Mouse (Mus musculus) neural tube, embryonic 11.5 days (tissue): ENCODE measurements around the gene Rom1. TPM values are rescaled to one million over a fixed set of nuclear protein-coding genes. Genes with fewer than 3 reads are reported as not detected.

ENCODE experiments used
- ATAC-seq: fragments of 200-750 bp; cut with Nextera tagmentation; 2 replicates; pipeline ENCODE4 v1.8.0; 2017; ENCODE audit warnings: moderate number of reproducible peaks, mild to moderate bottlenecking, moderate TSS enrichment, moderate library complexity; ENCODE audit not compliant: insufficient read depth, low FRiP score, low TSS enrichment
- DNase-seq: peaks from one replicate; pipeline ENCODE4 v3.0.0-alpha.2; 2015; ENCODE audit warnings: low spot score
- H3K27ac ChIP-seq: fragments of 300-500 bp; sonication (generic); 2 replicates; pipeline ENCODE4 v1.5.1; 2014; ENCODE audit warnings: low read depth, mild to moderate bottlenecking, low read length
- H3K27me3 ChIP-seq: fragments of 300-500 bp; sonication (generic); 2 replicates; pipeline ENCODE4 v1.6.1; 2014; ENCODE audit warnings: mild to moderate bottlenecking, low read length, mixed read lengths; ENCODE audit not compliant: control insufficient read depth, insufficient read depth
- H3K36me3 ChIP-seq: fragments of 300-500 bp; sonication (generic); 2 replicates; pipeline ENCODE4 v1.6.1; 2014; ENCODE audit warnings: mild to moderate bottlenecking, low read length, moderate library complexity, mixed read lengths; ENCODE audit not compliant: control insufficient read depth, insufficient read depth
- H3K4me1 ChIP-seq: fragments of 300-500 bp; sonication (generic); 2 replicates; pipeline ENCODE4 v1.6.1; 2014; ENCODE audit warnings: low read length, mixed read lengths; ENCODE audit not compliant: control insufficient read depth, insufficient read depth
- H3K4me2 ChIP-seq: fragments of 300-500 bp; sonication (generic); 2 replicates; pipeline ENCODE4 v1.6.1; 2014; ENCODE audit warnings: low read depth, mild to moderate bottlenecking, moderate library complexity
- H3K4me3 ChIP-seq: fragments of 300-500 bp; sonication (generic); 2 replicates; pipeline ENCODE4 v1.5.1; 2014; ENCODE audit warnings: low read depth, low read length
- H3K9ac ChIP-seq: fragments of 300-500 bp; sonication (generic); 2 replicates; pipeline ENCODE4 v1.6.1; 2014; ENCODE audit warnings: mild to moderate bottlenecking, low read length
- H3K9me3 ChIP-seq: fragments of 300-500 bp; sonication (generic); 2 replicates; pipeline ENCODE4 v1.6.1; 2016; ENCODE audit warnings: low read length; ENCODE audit not compliant: control insufficient read depth
- WGBS: fragments of 180-500 bp; shearing (Covaris S2); extraction: QIAGEN DNeasy Blood & Tissue Kit; methylation state at CpG from one replicate; pipeline ENCODE4 v1.1.7; 2014; 5-methylcytosine and 5-hydroxymethylcytosine counted together
- polyA plus RNA-seq: library from polyadenylated mRNA; unstranded; fragments of >200 nt; fragmentation: Nextera tagmentation; extraction: Ambion mirVana; gene quantifications from 2 replicates; pipeline ENCODE4 v1.2.1, GENCODE M21; 2014

The Rom1 gene
- polyA plus RNA-seq, 1 experiment from 2014 or later, result 1.2 TPM

DNA sequence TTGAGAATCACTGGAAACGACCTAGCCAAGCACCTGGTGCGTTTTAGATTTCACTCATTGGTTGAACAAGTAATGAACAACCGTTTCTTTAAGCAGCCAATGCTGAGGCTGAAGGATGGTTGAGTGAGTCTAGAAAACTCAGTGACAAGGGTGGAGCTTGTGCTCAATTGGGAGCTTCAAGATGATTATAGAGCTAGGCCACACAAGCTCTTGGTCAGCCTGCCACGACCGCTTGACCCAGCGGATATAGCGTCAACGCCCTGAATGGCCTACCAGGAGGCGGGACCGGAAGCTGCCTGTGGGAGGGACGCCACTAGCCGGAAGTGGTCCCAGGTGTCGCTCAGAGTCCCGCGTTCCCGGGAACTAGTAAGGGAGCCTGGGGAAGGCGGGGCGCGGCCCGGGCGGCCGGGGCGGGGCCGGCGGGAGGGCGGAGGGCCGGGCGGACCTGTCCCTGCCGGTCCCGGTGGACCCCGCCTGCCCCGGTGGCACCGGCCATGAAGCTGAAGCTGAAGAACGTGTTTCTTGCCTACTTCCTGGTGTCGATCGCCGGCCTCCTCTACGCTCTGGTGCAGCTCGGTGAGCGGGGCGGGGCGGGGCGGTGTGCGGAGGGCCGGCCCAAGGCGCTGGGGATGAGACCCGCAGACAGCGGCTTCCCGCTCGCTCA lies 9.0 kb downstream of the Rom1 start, which contains the start of gene B3gat3:
B3gat3 (plus strand) TSS at position 302 of the 664 bp plus-strand sequence.
- no peaks in the 10 kb centered on the region for H3K9me3 ChIP-seq
- peak within 1 kb of the TSS; percentile 60 for H3K27ac ChIP-seq
- peak within 1 kb of the TSS; percentile 83 for H3K4me2 ChIP-seq
- peak; percentile 97 for ATAC-seq
- DNase-seq, result peak; percentile 93
- peaks cover 12% of the 10 kb centered on the region for H3K4me1 ChIP-seq
- peaks cover 7% of the 10 kb centered on the region for H3K36me3 ChIP-seq
- peak within 1 kb of the TSS; percentile 84 for H3K9ac ChIP-seq
- WGBS, result 2% methylated on average over 47 of the region's 50 CpGs
- H3K4me3 ChIP-seq, result peak within 1 kb of the TSS; percentile 86
- no peaks in the 10 kb centered on the region for H3K27me3 ChIP-seq

DNA sequence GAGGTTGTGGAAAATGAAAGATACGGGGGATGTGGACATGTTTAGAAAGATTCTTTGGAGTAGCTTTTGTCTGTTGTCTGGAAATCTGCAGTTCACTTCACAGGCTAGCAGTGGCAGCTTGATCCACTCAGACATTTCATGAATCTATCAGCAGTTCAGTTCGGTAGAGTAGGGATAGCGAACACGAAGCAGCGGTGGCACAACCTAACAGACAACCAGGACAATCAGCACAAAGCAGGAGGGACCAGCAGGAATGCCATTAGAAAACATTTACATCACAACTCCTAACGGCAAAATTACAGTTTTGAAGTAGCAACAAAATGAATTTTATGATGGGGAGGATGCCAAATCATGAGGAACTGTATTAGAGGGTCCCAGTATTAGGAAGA lies 9.5 kb downstream of the Rom1 start:
- Histone ChIP-seq H3K36me3 (peaks cover 12% of the 10 kb centered on the region), H3K4me2 (peak overlapping the region; percentile 83), H3K4me3 (peak overlapping the region; percentile 86), H3K9me3 (no peaks in the 10 kb centered on the region), H3K27ac (peak overlapping the region; percentile 60), H3K4me1 (peaks cover 12% of the 10 kb centered on the region), H3K9ac (peak overlapping the region; percentile 84), H3K27me3 (no peaks in the 10 kb centered on the region)
- 61% methylated on average over 6 of the region's 6 CpGs for whole genome bisulfite sequencing
- ATAC-seq (no peak; the same call in 1 of the 2 replicates), DNase-seq (no peak)

DNA sequence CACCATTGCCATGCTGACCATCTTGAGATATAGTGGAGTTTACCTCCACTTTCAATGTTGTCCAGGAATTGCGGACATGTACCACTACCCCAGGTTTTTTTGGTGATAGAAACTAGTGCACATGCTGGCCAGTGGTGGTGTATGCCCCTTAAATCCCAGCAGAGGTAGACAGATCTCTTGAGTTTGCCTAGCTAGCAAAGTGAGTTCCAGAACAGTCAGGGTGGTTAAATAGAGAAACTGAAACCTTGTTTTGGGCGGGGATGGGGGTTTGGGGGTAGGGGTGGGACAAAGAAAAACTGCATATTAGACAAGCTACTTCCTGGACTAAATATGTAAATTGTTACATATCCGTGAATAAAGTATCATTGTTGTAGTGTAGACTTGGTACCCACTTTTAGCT lies 10.2 kb downstream of the Rom1 start:
- Histone ChIP-seq H3K9me3 (no peaks in the 10 kb centered on the region), H3K9ac (no peak overlapping the region), H3K36me3 (peaks cover 16% of the 10 kb centered on the region), H3K4me1 (peaks cover 12% of the 10 kb centered on the region), H3K4me2 (no peak overlapping the region), H3K27me3 (no peaks in the 10 kb centered on the region), H3K27ac (no peak overlapping the region), H3K4me3 (no peak overlapping the region)
- ATAC-seq (no peak), DNase-seq (no peak)
- WGBS, result 90% methylated on average over 3 of the region's 3 CpGs

DNA sequence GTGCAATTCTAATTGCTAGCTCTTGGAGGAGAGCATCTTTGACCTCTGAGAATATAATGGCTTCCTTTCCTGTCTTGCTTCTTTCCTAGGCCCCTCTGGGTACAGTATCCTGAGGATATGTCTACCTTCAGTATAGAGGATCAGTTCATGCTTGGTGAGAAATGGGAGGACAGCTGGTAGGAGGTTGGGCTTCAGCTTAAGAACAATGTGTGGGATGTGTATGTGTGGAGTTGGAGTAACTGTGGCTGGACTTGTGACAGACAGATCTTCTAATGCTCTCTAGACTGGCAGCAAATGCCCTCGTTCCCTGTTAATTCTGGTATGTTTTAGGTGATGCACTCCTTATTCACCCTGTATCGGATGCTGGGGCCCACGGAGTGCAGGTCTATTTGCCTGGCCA lies 14.9 kb downstream of the Rom1 start:
- Histone ChIP-seq H3K27ac (no peak overlapping the region), H3K9ac (no peak overlapping the region), H3K4me2 (no peak overlapping the region), H3K4me1 (no peaks in the 10 kb centered on the region), H3K9me3 (no peaks in the 10 kb centered on the region), H3K36me3 (peaks cover 45% of the 10 kb centered on the region), H3K4me3 (no peak overlapping the region), H3K27me3 (no peaks in the 10 kb centered on the region)
- 93% methylated on average over 3 of the region's 3 CpGs for WGBS
- ATAC-seq (no peak), DNase-seq (no peak)

DNA sequence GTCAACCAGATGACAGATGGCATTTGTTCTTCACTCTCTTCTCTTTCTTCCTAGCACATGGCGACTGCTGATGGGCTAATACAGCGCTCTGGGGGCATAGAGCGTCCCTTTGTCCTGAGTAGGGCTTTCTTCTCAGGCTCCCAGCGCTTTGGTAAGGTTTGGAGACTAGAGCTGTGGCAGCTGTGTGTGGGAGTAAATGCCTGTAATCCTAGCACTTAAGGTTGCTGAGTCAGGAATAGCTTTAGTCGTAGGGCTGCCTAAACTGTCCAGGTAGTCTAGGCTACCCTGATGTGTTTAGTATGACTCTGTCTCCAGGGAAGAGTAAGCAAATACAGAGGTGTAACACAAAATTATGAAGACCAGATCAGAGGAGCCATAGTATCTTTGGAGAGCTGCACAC lies 17.3 kb downstream of the Rom1 start:
- H3K36me3 ChIP-seq, result peaks cover 65% of the 10 kb centered on the region

DNA sequence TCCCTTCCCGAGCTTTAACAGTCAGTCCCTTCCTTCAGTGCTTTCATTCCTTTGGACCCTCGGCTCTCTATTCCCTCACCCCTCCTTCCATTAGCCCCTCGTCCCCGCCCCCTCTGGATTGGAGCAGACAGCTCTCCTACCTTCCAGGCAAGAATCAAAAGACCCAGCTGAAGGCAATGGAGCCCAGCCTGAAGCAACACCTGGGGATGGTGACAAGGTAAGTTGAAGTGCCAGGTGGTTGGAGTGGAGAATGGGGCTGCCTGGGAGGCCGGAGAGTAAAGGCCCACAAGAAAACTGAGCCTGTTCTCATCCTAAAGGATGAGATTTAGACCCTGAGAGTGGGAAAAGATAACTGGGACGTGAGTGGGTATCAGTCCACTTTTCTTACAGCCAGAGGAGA lies 20.6 kb downstream of the Rom1 start:
- ATAC-seq, result no peak
- no peaks in the 10 kb centered on the region for H3K27me3 ChIP-seq
- H3K9ac ChIP-seq, result no peak overlapping the region
- no peak overlapping the region for H3K4me3 ChIP-seq
- no peak for DNase-seq
- H3K27ac ChIP-seq, result no peak overlapping the region
- 91% methylated on average over 6 of the region's 6 CpGs for WGBS
- H3K36me3 ChIP-seq, result peaks cover 56% of the 10 kb centered on the region
- H3K4me1 ChIP-seq, result no peaks in the 10 kb centered on the region
- no peaks in the 10 kb centered on the region for H3K9me3 ChIP-seq
- no peak overlapping the region for H3K4me2 ChIP-seq

More for the DNA sequence above, 17.3 kb downstream of the Rom1 start:
- DNase-seq, result no peak
- Histone ChIP-seq H3K4me2 (no peak overlapping the region), H3K27me3 (no peaks in the 10 kb centered on the region), H3K27ac (no peak overlapping the region), H3K9ac (no peak overlapping the region), H3K9me3 (no peaks in the 10 kb centered on the region), H3K4me3 (no peak overlapping the region), H3K4me1 (no peaks in the 10 kb centered on the region)
- WGBS, result 92% methylated on average over 5 of the region's 5 CpGs
- no peak for ATAC-seq

DNA sequence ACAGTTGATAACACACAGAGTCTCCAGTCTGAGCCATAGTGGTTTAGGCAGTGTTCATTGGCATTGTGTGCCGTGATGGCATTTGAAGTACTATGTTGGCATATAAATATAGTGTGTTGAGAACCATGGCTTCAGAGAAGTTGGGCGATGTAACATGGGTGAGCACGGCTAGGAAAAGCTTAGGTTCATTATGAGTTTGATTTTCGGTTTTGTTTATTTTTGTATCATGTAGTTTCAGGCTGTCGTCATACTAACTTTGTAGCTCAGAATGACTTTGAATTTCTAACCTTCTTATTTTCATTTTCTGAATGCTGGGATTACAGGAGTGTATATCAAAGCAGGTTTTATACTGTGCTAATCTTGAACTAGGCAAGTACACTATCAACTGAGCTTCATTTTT lies 25.7 kb downstream of the Rom1 start:
- H3K36me3 ChIP-seq, result peaks cover 28% of the 10 kb centered on the region
- H3K9me3 ChIP-seq, result no peaks in the 10 kb centered on the region
- ATAC-seq (no peak), DNase-seq (no peak)
- no peak overlapping the region for H3K9ac ChIP-seq
- H3K4me1 ChIP-seq, result peaks cover 8% of the 10 kb centered on the region
- no peak overlapping the region for H3K4me3 ChIP-seq
- no peak overlapping the region for H3K4me2 ChIP-seq
- WGBS, result 94% methylated on average over 5 of the region's 5 CpGs
- H3K27ac ChIP-seq, result no peak overlapping the region
- no peaks in the 10 kb centered on the region for H3K27me3 ChIP-seq

DNA sequence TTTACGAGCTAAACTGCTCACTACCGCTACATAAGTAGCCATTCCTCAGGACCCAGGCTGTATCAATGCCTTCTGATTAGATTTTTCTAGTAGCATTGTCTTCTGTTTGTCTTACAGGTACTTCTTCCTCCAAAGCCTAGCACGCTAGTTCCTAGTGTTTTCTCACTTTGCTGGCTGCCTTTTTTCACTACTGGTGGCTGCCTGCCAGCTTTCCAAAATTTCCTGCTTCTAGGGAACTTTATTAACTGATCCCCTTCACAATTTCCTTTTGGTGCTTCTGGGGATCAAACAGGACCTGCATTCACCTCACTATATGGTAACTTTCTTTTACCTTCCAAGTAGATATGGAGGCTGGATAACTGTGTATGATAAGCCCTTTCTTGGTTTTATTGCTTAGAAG lies 30.1 kb downstream of the Rom1 start:
- H3K9me3 ChIP-seq, result no peaks in the 10 kb centered on the region
- H3K9ac ChIP-seq, result peak overlapping the region; percentile 94
- H3K27ac ChIP-seq, result no peak overlapping the region
- WGBS, result 61% methylated on average over 3 of the region's 3 CpGs
- DNase-seq (no peak), ATAC-seq (no peak)
- H3K36me3 ChIP-seq, result peaks cover 11% of the 10 kb centered on the region
- H3K4me2 ChIP-seq, result peak overlapping the region; percentile 63
- H3K27me3 ChIP-seq, result no peaks in the 10 kb centered on the region
- peak overlapping the region; percentile 88 for H3K4me3 ChIP-seq
- H3K4me1 ChIP-seq, result peaks cover 18% of the 10 kb centered on the region

DNA sequence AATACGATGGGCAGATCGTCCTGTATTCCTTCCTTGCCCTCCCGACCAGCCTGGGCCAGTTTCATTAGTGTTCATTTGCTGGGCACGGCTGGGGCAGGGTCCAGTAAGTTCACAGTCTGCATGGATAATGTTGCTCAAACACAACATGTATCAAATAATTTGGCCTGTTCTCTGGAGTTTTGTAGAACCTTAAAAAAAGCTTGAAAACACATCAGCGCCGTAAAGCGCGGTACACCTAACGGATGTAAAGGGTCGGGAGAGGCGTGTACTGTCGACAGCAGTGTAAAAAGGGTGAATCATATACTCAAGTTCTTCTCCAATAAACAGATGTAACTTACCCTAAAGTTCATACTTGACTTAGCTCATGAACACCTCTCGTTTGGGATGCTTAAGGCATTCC lies 30.6 kb downstream of the Rom1 start:
- H3K4me2 ChIP-seq, result peak overlapping the region; percentile 63
- peaks cover 11% of the 10 kb centered on the region for H3K36me3 ChIP-seq
- peak overlapping the region; percentile 94 for H3K9ac ChIP-seq
- peaks cover 18% of the 10 kb centered on the region for H3K4me1 ChIP-seq
- H3K27ac ChIP-seq, result peak overlapping the region; percentile 66; the same call in 1 of the 2 replicates
- H3K27me3 ChIP-seq, result no peaks in the 10 kb centered on the region
- no peak for DNase-seq
- WGBS, result 15% methylated on average over 13 of the region's 13 CpGs
- H3K9me3 ChIP-seq, result no peaks in the 10 kb centered on the region
- ATAC-seq, result no peak
- peak overlapping the region; percentile 88 for H3K4me3 ChIP-seq
